Mouse (Mus musculus): Measurements from ENCODE around the gene C130032M10Rik.

The C130032M10Rik gene

DNA sequence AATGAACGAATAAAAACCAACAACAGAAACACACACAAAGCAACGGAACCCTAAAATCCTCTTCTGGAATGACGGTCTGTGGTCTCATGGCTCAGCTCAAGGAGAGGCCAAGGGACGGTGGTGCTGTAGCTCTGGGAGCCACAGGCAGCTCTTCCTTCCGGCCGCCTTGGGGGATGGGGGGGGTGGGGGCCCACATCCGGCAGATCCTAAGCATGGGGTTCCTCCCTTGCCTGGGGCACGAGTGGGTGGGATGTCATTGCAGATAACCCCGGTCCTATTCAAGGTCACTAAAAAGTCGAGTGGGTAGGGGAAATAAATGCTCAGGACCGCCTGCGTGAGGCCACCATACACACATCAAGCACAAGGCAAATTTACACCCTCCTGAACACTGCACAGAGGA, 31.3 kb downstream of the C130032M10Rik start:
- DNase-seq (ENCODE audit: extremely low spot score, low read depth, low spot score), result no peak

- no peak for DNase-seq (ENCODE audit: extremely low spot score, low read depth, low spot score)
These were observed 32.2 kb downstream of the C130032M10Rik start for GRCm38 (mm10) chr9:114547643-114548077.

GRCm38 (mm10) chr9:114548496-114548895, 33.0 kb downstream of the C130032M10Rik start:
- no peak for DNase-seq (ENCODE audit: extremely low spot score, low read depth, low spot score)

- no peak for DNase-seq (ENCODE audit: extremely low spot score, low read depth, low spot score)
These were observed 33.6 kb downstream of the C130032M10Rik start for GRCm38 (mm10) chr9:114549117-114549516.

DNA sequence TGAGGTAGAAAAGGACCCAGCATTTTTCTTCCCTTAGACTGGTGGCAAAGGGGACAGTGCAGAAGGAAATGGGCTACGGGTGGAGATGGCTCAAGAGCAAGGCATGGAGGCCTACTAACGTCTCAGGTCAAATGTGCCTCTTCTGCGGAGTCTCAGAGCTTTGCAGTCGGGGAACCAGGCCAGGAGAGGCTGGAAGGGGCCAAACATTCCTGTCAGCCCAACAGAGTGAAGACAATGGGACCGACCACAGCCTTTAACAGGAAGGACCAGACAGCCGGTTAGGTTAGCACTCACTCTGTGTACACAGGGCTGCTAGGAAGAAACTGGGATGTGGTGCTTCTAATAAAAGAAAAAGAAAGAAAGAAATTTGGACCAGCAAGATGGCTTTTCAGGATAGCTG, 34.5 kb downstream of the C130032M10Rik start:
- no peak for DNase-seq (ENCODE audit: extremely low spot score, low read depth, low spot score)

DNA sequence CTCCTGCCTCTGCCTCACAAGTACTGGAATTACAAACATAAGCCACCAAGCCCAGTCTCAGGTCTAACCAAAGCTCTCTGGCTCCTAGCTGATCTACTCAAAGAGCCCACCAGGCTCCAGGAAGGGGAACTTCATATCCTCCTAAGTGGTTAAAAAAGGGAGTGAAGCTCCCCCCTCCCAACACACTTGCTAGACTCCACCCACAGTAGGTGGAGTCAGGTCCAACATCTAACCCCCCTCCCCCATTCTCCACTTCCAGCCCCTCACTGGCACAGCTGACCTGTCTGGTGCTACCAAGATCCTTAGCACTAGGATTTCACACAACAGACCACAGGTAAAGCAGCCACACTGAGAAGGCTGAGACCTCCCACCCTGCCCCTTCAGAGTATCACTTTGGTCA, 38.3 kb downstream of the C130032M10Rik start:
- no peak for DNase-seq (ENCODE audit: extremely low spot score, low read depth, low spot score)

- no peak for DNase-seq (ENCODE audit: extremely low spot score, low read depth, low spot score)
These were observed 39.0 kb downstream of the C130032M10Rik start for GRCm38 (mm10) chr9:114554355-114554979.

GRCm38 (mm10) chr9:114556276-114556855, 40.9 kb downstream of the C130032M10Rik start:
- no peak for DNase-seq (ENCODE audit: extremely low spot score, low read depth, low spot score)

GRCm38 (mm10) chr9:114557086-114557485, 41.6 kb downstream of the C130032M10Rik start:
- DNase-seq (ENCODE audit: extremely low spot score, low read depth, low spot score), result no peak

- no peak for DNase-seq (ENCODE audit: extremely low spot score, low read depth, low spot score)
These were observed 44.6 kb downstream of the C130032M10Rik start for GRCm38 (mm10) chr9:114560141-114560540.

GRCm38 (mm10) chr9:114560771-114561670, 45.5 kb downstream of the C130032M10Rik start:
- no peak for DNase-seq (ENCODE audit: extremely low spot score, low read depth, low spot score)

GRCm38 (mm10) chr9:114561671-114561971, 46.1 kb downstream of the C130032M10Rik start:
- no peak for DNase-seq (ENCODE audit: extremely low spot score, low read depth, low spot score)

GRCm38 (mm10) chr9:114562031-114562918, 46.8 kb downstream of the C130032M10Rik start:
- no peak for DNase-seq (ENCODE audit: extremely low spot score, low read depth, low spot score)

DNA sequence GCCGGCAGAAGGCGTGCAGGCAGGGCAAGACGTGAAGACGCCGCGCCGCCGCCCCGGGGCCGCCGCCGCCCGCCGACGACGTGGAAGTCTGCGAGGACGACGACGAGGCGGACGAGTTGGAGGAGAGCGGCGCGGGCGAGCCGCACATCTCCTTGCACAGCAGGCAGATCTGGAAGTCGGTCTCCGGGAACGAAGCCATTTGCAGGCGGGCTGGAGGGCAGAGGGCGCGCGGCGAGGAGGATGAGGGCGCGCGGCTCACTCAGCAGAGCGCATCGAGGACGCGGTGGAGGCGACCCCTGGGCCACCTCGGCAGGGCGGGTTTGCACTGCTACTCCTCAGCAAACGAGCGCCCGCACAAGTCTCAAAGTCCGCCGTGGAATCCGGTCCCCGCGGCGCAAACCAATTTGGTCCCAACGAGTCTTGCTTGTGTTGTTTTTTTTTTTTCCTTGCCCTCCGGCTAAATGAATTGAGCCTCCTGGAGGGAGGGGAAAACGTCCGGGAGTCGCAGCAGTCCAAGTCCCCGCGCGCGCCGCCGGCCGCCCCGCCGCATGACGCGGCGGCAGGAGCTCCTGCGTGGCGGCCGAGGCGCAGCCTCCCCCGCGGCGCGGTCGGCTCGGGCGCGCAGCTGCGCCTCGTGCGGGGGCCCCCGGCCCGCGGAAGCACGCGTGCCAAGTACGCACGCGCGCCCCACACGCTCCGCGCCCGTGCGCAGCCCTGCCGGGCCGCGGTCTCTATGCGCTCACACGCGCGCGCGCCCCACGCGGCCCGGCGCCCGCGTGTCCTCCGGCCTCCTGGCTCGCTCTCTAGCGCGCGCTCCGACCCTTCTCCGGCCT, 47.6 kb downstream of the C130032M10Rik start:
- DNase-seq (ENCODE audit: extremely low spot score, low read depth, low spot score), result no peak

DNA sequence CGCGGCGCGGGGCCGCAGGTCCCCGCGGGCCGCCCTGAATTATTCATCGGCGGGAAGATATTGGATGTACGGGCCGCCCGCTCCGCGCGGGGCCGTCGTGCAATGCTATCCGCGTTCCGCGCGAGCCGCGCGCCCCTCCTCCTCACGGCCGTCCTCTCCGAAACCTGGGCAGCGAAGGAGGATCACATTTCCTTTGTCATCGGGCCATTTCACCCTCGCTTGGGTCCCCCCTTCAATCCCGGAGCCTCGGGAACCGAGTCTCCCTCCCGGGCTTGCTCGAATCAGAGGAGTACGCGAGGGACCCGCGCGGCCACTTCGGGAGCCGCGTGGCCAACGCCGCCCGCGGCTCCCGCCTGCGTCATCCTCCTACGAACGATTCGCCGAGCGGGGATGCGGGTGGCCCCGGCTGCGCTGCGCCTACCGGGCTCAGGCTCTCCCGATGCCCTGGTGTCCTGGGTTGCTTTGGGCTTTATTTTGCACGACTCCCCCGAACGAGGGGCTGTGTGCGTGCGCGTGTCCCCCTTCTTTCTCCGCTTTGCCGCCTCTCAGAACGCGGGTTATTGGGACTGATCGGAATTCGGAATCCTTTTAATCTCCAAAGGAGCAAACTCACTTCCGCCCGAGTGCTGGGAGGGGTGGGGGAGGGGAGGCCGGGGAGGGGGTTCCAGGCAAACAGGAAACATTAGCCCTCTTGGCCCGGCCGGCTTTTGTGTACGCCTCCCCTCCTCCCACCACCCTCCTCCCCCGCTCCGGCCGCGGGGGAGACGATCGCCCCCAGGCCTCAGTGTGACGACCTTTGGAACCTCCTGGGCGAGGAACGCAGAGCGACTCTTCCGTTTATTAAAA, 48.5 kb downstream of the C130032M10Rik start, which contains the start of gene Trim71:
TSS of gene Trim71 (minus strand) at position 609 of the 846 bp plus-strand sequence.
- DNase-seq (ENCODE audit: extremely low spot score, low read depth, low spot score), result no peak

- DNase-seq (ENCODE audit: extremely low spot score, low read depth, low spot score), result no peak
These were observed 49.2 kb downstream of the C130032M10Rik start for GRCm38 (mm10) chr9:114564667-114565066.

Measured in hindlimb bud, embryonic 11.5 days (tissue).